Comparison of ENCODE assay signal across 9 mouse cellular contexts in genomic region chr11:31373438-31373837, GRCm38 (mm10). TPM values are rescaled to one million over a fixed set of nuclear protein-coding genes. Genes with fewer than 3 reads are reported as not detected.
DNase-seq lines count a peak whose midpoint lies in the region; ATAC-seq and TF ChIP-seq lines count a peak whose summit lies in the region.
"Had no signal": no experiment of that assay in that cellular context is flagged by ENCODE, and none has a peak within 500 bp of the region (broad histone marks: within the 10 kb centered on the region; RNA-seq: fewer than 3 reads in every experiment).

No protein-coding gene starts in this region.

- H3K4me1 ChIP-seq in midbrain, embryonic 11.5 days (ENCODE audit: control insufficient read depth, insufficient read depth, low read length) = peaks cover 14% of the 10 kb centered on the region
- peaks cover 14% of the 10 kb centered on the region for H3K4me1 ChIP-seq in midbrain, embryonic 16.5 days (ENCODE audit: control insufficient read depth, insufficient read depth, low read length)
- peaks cover 1% of the 10 kb centered on the region; the same call in 1 of the 2 replicates for H3K4me1 ChIP-seq in cortical plate, adult 2 months (ENCODE audit: control insufficient read depth, insufficient read depth, low read length)
- peaks cover 4% of the 10 kb centered on the region; the same call in 1 of the 2 replicates for H3K4me1 ChIP-seq in small intestine, adult 2 months (ENCODE audit: control insufficient read depth, insufficient read depth, insufficient read length, low read length)

- no peaks in the 10 kb centered on the region for H3K36me3 ChIP-seq in midbrain, embryonic 11.5 days (ENCODE audit: control insufficient read depth, insufficient read depth, low read length)
- no peaks in the 10 kb centered on the region for H3K36me3 ChIP-seq in midbrain, embryonic 16.5 days (ENCODE audit: control insufficient read depth, insufficient read depth, low read length)
- no peaks in the 10 kb centered on the region for H3K36me3 ChIP-seq in small intestine, adult 2 months (ENCODE audit: control insufficient read depth, insufficient read depth, low read length)

- H3K9me3 ChIP-seq in midbrain, embryonic 11.5 days (ENCODE audit: control insufficient read depth, low read length) = no peaks in the 10 kb centered on the region
- H3K9me3 ChIP-seq in midbrain, embryonic 16.5 days (replicated peaks; ENCODE audit: control insufficient read depth, low read length, poor library complexity, severe bottlenecking) = no peaks in the 10 kb centered on the region

- WGBS in midbrain, embryonic 11.5 days = 67% methylated on average over 7 of the region's 7 CpGs
- WGBS in midbrain, embryonic 16.5 days = 75% methylated on average over 7 of the region's 7 CpGs
- WGBS in small intestine, adult 2 months = 63% methylated on average over 7 of the region's 7 CpGs

- peaks cover 24% of the 10 kb centered on the region for H3K27me3 ChIP-seq in midbrain, embryonic 11.5 days (ENCODE audit: control insufficient read depth, insufficient read depth, low read length)
- H3K27me3 ChIP-seq in midbrain, embryonic 16.5 days (ENCODE audit: control insufficient read depth, insufficient read depth, low read depth, low read length) = peaks cover 20% of the 10 kb centered on the region
- H3K27me3 ChIP-seq in small intestine, adult 2 months (ENCODE audit: control insufficient read depth, insufficient read depth, low read length) = peaks cover 25% of the 10 kb centered on the region; the same call in 1 of the 2 replicates

- no peak overlapping the region for H3K27ac ChIP-seq in midbrain, embryonic 11.5 days (ENCODE audit: low read depth, low read length)
- H3K27ac ChIP-seq in midbrain, embryonic 16.5 days (ENCODE audit: low read length) = no peak overlapping the region
- H3K27ac ChIP-seq in cortical plate, adult 2 months (ENCODE audit: insufficient read depth, low read length) = no peak overlapping the region
- no peak overlapping the region for H3K27ac ChIP-seq in small intestine, adult 2 months (ENCODE audit: insufficient read depth, low read depth, low read length)

- TF ChIP-seq POLR2A in cortical plate, adult 2 months (IDR thresholded peaks at IDR 0.05; ENCODE audit: extremely low read depth, insufficient read depth, low read length) = no peak
- no peak for TF ChIP-seq POLR2A in small intestine, adult 2 months (IDR thresholded peaks at IDR 0.05; ENCODE audit: low read depth, low read length)

- H3K4me3 ChIP-seq in midbrain, embryonic 11.5 days (ENCODE audit: low read depth, low read length) = no peak overlapping the region
- H3K4me3 ChIP-seq in midbrain, embryonic 16.5 days (ENCODE audit: low read depth, low read length) = no peak overlapping the region
- no peak overlapping the region for H3K4me3 ChIP-seq in cortical plate, adult 2 months (ENCODE audit: insufficient read depth, low read length)
- H3K4me3 ChIP-seq in small intestine, adult 2 months (ENCODE audit: low read depth, low read length) = no peak overlapping the region
- H3K4me3 ChIP-seq: myocyte had no signal

- no peak for ATAC-seq in midbrain, embryonic 11.5 days (ENCODE audit: low FRiP score)
- no peak for ATAC-seq in midbrain, embryonic 16.5 days

- no peak overlapping the region for H3K9ac ChIP-seq in midbrain, embryonic 11.5 days (ENCODE audit: low read length)
- H3K9ac ChIP-seq in midbrain, embryonic 16.5 days (ENCODE audit: low read depth, low read length) = no peak overlapping the region

- no peak overlapping the region for H3K4me2 ChIP-seq in midbrain, embryonic 11.5 days
- H3K4me2 ChIP-seq in midbrain, embryonic 16.5 days (ENCODE audit: low read length) = no peak overlapping the region

- TF ChIP-seq CTCF in cortical plate, adult 2 months (IDR thresholded peaks at IDR 0.05; ENCODE audit: extremely low read depth, insufficient read depth, low read length) = peak; percentile 30; the same call in 1 of the 2 replicates
- TF ChIP-seq CTCF in small intestine, adult 2 months (IDR thresholded peaks at IDR 0.05; ENCODE audit: extremely low read depth, insufficient read length, insufficient replicate concordance, low read depth, low read length) = peak; percentile 48; the same call in 1 of the 2 replicates

- DNase-seq in adrenal gland, adult (ENCODE audit: inconsistent age in 2 of 2, low spot score in 1 of 2) = peak; percentile 43 to 82
- DNase-seq in adrenal gland, postnatal 4 days (ENCODE audit: low spot score in 2 of 2) = no peak
- DNase-seq in midbrain, embryonic 11.5 days (ENCODE audit: low spot score, missing footprints) = peak; percentile 86
- peak; percentile 67 for DNase-seq in liver
- no peak for DNase-seq in layer of hippocampus, postnatal 36 days

RNA-seq across cellular contexts. Expression of gene Stc2, which starts 3.6 kb away (rescaled TPM):
- 1 to 10 TPM; 2.0 to 2.5 TPM for total RNA-seq in adrenal gland, postnatal 4 days (2021)
- 0.46 and 0.52 TPM in 2 replicates for polyA plus RNA-seq in midbrain, embryonic 11.5 days (2014; fragmentation: Nextera tagmentation; extraction: Ambion mirVana)
- 1.1 and 1.4 TPM in 2 replicates for polyA plus RNA-seq in midbrain, embryonic 16.5 days (2015; fragmentation: Nextera tagmentation; extraction: Ambion mirVana)
- polyA plus RNA-seq in cortical plate, adult 2 months (2012; rRNA removed) = 1.1 and 1.2 TPM in 2 replicates
- 1.4 and 1.9 TPM in 2 replicates for polyA plus RNA-seq in small intestine, adult 2 months (2012; rRNA removed)
- 1 to 10 TPM; 5.1 to 5.3 TPM for total RNA-seq in layer of hippocampus, postnatal 36 days (2021)

Comparison
In these comparisons a context has a peak if more than half of its experiments do, and no peak if none do; other contexts are left out.
1. DNase-seq: peak in adrenal gland, adult (2 of 2), midbrain, embryonic 11.5 days (single experiment) and liver (single experiment); none in adrenal gland, postnatal 4 days (0 of 2) and layer of hippocampus, postnatal 36 days (0 of 2).